Mouse (Mus musculus): Measurements from ENCODE around the gene Tenm4.
A peak's percentile ranks its signal among the peaks of the same experiment; 100 is the strongest.

Tenm4 gene

GRCm38 (mm10) chr7:96170924-96171595, at the start of gene Tenm4:
Gene Tenm4, plus strand, starts transcription at chr7:96171246.
- DNase-seq (ENCODE audit: low spot score in 2 of 2): peak in 1 of 2 experiments; percentile 34

DNA sequence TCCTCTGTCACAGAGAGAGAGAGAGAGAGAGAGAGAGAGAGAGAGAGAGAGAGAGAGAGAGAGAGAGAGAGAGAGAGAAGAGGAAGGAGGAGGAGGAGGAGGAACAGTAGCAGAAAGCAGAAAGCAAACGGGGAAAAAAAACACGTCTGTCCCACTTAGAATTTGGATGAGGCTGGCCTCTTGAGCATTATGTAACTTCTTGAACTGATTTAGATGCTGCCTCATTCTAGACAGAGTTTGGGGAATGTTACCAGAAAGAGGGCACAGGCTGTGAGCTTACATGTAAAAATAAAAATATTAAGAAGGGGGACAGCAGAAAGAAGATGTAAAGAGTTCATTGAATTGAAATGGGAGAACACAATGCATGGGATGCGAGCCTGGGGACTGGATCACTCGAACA, 40.3 kb upstream of the Tenm4 start:
- DNase-seq (ENCODE audit: low spot score in 2 of 2): no peak

- no peak for DNase-seq (ENCODE audit: low spot score in 2 of 2)
Observed at GRCm38 (mm10) chr7:96131175-96131574, 39.9 kb upstream of the Tenm4 start.

- no peak for DNase-seq (ENCODE audit: low spot score in 2 of 2)
Observed at GRCm38 (mm10) chr7:96136497-96136961, 34.5 kb upstream of the Tenm4 start.

DNA sequence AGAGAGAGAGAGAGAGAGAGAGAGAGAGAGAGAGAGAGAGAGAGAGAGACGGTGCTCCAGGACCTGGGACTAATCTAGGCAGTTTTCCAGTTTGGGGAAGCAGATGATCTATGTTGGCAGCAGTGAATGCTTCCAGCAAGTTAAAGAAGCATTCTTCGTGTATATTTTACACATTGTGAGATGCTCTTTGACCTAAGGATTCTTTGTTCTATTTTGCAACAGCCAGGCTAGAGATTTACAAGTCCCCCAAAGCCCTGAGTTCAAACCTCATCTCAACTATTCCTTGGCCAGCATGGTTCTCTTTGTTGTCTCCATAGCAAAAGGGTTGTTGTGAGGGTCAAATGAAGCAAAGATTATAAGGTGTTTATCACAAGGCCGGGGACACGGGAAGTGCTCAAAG, 29.2 kb upstream of the Tenm4 start:
- DNase-seq (ENCODE audit: low spot score in 2 of 2): no peak

DNA sequence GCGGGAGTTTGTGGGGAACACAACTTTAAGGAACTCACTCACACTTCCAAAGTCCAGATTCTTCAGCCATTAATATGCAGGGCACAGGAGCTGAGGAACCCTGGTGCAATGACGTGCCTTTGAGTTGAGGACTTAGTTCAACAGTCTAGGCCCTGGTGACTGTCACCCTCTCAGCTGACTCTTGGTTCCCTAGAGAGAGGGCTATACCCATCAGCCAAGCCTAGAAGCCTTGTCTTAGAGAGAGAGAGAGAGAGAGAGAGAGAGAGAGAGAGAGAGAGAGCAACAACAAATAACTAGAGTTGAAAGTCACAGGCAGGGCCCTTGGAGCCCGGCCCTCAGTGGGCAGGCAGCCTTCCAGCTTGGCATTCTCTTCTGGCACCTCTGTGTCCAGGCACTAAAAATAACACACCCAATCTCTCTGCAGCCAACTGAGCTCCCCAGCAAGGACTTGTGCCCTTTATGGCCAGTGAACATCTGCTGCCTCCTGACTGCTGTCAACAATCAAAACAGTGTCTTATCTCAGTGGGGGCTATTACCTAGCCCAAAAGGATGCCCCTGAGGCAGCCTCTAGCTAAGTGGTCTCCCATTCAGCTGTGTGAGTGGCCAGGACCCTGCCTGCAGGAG, 28.0 kb upstream of the Tenm4 start:
- DNase-seq (ENCODE audit: low spot score in 2 of 2): peak in 1 of 2 experiments; percentile 76

DNA sequence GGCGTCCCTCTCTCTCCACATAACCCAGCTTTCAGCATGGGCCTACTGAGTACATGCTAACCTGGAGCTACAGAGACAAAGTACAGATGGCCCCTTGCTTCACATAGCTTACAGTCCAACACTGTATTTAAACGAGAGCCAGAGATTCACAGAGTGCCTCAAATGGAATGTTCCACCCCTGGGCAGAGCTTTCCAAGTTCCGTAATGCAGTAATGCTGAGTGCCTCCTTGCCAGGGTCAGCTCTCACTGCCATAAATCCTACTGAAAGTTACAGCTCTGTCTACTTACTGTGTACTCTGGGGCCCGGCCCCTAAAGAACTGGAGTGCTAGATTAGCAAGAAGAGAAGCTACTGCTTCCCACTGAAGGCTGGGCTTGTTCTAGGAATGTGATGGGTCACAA, 23.6 kb upstream of the Tenm4 start:
- DNase-seq (ENCODE audit: low spot score in 2 of 2): peak in 1 of 2 experiments; percentile 38

GRCm38 (mm10) chr7:96148191-96148590, 22.9 kb upstream of the Tenm4 start:
- DNase-seq (ENCODE audit: low spot score in 2 of 2): no peak

GRCm38 (mm10) chr7:96151277-96151676, 19.8 kb upstream of the Tenm4 start:
- peak; percentile 61 to 73 for DNase-seq (ENCODE audit: low spot score in 2 of 2)

DNA sequence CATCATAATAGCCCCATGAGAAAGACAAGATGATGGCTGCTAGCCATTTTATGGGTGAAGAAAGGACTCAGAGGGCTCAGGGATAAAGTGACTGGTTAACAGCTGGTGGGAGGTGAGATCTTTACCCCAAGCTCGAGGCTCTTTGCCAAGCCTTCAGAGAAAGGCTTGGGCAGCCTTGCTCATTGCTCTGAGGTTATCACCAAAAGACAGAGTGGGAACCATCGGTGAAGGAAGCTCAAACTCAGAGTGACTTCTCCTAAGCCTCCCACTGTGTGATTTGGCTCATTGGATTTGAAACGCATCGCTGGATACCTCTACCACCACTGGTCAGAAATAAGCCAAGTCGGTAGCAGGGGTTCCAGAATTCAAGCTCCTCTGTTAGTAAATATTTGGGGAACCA, 19.1 kb upstream of the Tenm4 start:
- DNase-seq (ENCODE audit: low spot score in 2 of 2): no peak

DNA sequence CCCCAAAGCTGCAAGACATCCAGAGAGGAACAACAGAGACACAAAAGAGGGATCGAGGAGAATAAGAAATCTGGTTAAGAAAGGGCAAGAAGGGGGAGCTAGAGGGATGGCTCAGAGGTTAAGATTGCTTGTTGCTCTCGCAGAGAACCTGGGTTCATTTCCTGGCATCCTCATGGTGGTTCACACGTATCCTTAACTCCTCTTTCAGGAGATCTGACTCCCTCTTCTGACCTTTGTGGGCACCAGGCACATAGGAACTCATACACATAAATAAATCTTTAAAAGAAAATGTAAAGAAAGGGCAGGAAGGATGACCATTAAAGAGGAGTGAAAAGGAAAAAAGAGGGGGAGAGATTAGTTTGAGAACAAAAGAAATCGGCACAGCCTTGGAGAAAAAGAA, 18.6 kb upstream of the Tenm4 start:
- no peak for DNase-seq (ENCODE audit: low spot score in 2 of 2)

GRCm38 (mm10) chr7:96152924-96153359, 18.1 kb upstream of the Tenm4 start:
- DNase-seq (ENCODE audit: low spot score in 2 of 2): peak; percentile 19 to 47

DNA sequence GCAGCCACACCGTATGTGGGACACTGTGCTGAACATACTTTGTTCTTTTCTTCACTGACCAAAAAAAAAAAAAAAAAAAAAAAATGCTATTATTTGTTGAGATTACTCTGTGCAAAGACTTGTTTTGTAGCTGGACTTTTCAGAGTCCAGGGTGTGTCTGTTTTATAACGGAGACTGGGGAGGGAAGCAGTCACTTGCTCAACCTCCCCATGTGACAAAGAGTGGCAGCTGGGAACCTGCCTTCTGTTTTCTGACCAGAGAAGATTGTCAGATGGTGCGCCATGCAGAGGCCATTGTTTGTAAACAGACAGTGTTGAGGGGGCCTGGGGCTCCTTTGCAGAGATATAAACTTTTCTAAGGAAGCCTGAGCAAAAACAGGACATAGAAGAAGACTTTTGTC, 17.0 kb upstream of the Tenm4 start:
- DNase-seq (ENCODE audit: low spot score in 2 of 2): no peak

- peak in 1 of 2 experiments; percentile 67 for DNase-seq (ENCODE audit: low spot score in 2 of 2)
Observed at GRCm38 (mm10) chr7:96156481-96157255, 14.4 kb upstream of the Tenm4 start.

- DNase-seq (ENCODE audit: low spot score in 2 of 2): no peak
Observed at GRCm38 (mm10) chr7:96164141-96164540, 6.9 kb upstream of the Tenm4 start.

DNA sequence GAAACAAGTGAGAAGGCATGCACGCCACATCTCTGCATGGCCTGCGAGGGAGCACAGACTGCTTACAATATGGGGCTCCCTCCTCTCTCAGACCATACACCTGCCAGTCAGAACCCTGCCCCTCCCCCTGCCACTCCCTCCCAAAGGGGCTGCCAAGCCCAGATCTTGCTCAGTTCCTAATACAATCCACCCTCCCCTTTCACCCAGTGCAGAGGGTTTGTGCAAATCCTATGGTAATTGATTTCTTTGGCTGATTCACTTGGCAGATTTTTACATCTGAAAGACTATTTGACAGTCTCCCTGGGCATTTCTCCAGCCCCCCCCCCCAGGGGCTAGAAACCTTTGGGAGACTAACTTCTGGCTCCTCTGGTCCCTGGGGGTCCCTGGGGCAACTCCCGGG, 2.1 kb upstream of the Tenm4 start:
- peak in 1 of 2 experiments; percentile 40 for DNase-seq (ENCODE audit: low spot score in 2 of 2)

GRCm38 (mm10) chr7:96171596-96172563, 834 bp downstream of the Tenm4 start:
- peak in 1 of 2 experiments; percentile 6 for DNase-seq (ENCODE audit: low spot score in 2 of 2)

GRCm38 (mm10) chr7:96176781-96177180, 5.7 kb downstream of the Tenm4 start:
- DNase-seq (ENCODE audit: low spot score in 2 of 2): no peak

DNA sequence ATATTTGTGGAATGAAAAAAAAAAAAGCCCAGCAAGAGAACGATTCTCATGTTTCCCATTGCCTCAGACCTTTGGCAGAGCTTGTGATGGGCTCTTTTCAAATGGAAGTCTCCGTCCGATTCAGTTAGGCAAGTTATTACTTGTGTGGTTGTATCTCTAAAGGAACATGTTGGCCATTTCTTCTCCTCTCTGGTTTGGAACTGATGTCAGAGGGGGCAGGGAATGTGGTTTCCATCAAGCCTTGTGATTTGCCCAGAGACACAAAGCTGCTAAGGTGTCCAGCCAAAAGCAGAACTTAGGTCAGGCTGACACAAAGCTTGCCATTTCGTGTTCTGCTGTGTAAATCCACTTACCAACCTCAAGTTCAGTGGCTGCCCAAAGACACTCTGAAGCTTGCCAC, 10.7 kb downstream of the Tenm4 start:
- no peak for DNase-seq (ENCODE audit: low spot score in 2 of 2)

DNA sequence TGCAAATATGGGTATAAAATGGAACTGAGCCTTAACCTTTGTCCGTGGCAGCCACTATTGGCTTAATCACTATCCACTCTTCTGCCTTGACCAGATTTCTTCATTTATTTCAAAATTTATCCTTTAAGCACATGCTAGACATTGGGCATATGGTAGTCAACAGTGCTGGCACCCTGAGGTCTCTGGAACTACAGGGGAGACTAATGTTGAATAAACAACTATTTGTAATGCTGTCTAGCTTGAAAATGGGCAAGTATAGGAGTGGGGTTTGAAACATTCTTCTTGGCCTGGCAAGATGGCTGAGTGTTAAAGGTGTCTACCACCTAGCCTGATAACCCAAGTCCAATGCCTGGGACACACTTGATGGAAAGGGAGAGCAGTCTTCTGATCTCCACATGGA, 12.1 kb downstream of the Tenm4 start:
- no peak for DNase-seq (ENCODE audit: low spot score in 2 of 2)

GRCm38 (mm10) chr7:96185411-96185810, 14.4 kb downstream of the Tenm4 start:
- DNase-seq (ENCODE audit: low spot score in 2 of 2): no peak

All from urinary bladder, postnatal 36 days (tissue).